ENCODE assay signal across 25 mouse cellular contexts in genomic region chr13:59639368-59640177, GRCm38 (mm10). TPM values are rescaled to one million over a fixed set of nuclear protein-coding genes. Genes with fewer than 3 reads are reported as not detected.
A peak's percentile ranks its signal among the peaks of the same experiment; 100 is the strongest.
DNase-seq lines count a peak whose midpoint lies in the region; ATAC-seq and TF ChIP-seq lines count a peak whose summit lies in the region.
"Had no signal": no experiment of that assay in that cellular context is flagged by ENCODE, and none has a peak within 500 bp of the region (broad histone marks: within the 10 kb centered on the region; RNA-seq: fewer than 3 reads in every experiment).

No protein-coding gene starts in this region.

- intact Hi-C loops in heart, adult 2 months (cut with DNase I) = no loop called here

- no peak for TF ChIP-seq CTCF in liver, embryonic 14.5 days (IDR thresholded peaks at IDR 0.05; ENCODE audit: low read depth)
- TF ChIP-seq CTCF in heart, adult 2 months (IDR thresholded peaks at IDR 0.05) = no peak

- WGBS in liver, embryonic 14.5 days (ENCODE audit: insufficient replicate concordance) = 59% methylated on average over 16 of the region's 16 CpGs
- 74% methylated on average over 16 of the region's 16 CpGs for WGBS in heart, adult 2 months

- no peaks in the 10 kb centered on the region for H3K27me3 ChIP-seq in liver, embryonic 14.5 days (ENCODE audit: control insufficient read depth, insufficient read depth, low read length)
- no peaks in the 10 kb centered on the region for H3K27me3 ChIP-seq in heart, adult 2 months (ENCODE audit: control insufficient read depth, insufficient read depth, low read length)
- H3K27me3 ChIP-seq: hindbrain, embryonic 15.5 days; midbrain, embryonic 15.5 days had no signal

- peak overlapping the region; percentile 23 for H3K4me2 ChIP-seq in liver, embryonic 14.5 days (ENCODE audit: low read depth)
- H3K4me2 ChIP-seq: hindbrain, embryonic 15.5 days; midbrain, embryonic 15.5 days had no signal

- no peaks in the 10 kb centered on the region for H3K9me3 ChIP-seq in liver, embryonic 14.5 days (ENCODE audit: control insufficient read depth, low read length)
- H3K9me3 ChIP-seq: embryonic facial prominence, embryonic 10.5 days; hindbrain, embryonic 15.5 days; midbrain, embryonic 15.5 days had no signal

- ATAC-seq in liver, embryonic 14.5 days (ENCODE audit: insufficient read depth) = peak; percentile 63
- ATAC-seq: midbrain, embryonic 15.5 days had no signal

- peak overlapping the region; percentile 52 for H3K27ac ChIP-seq in liver, embryonic 14.5 days
- H3K27ac ChIP-seq in heart, adult 2 months = no peak overlapping the region
- H3K27ac ChIP-seq: embryonic facial prominence, embryonic 10.5 days; hindbrain, embryonic 15.5 days; macrophage; midbrain, embryonic 15.5 days had no signal

- peak; percentile 79 for TF ChIP-seq EP300 in liver, embryonic 14.5 days (IDR thresholded peaks at IDR 0.05; ENCODE audit: low read depth)
- no peak for TF ChIP-seq EP300 in heart, adult 2 months (IDR thresholded peaks at IDR 0.05; ENCODE audit: insufficient read depth, low read depth, low read length)

- no peaks in the 10 kb centered on the region for H3K79me2 ChIP-seq in heart, adult 2 months (replicated peaks; ENCODE audit: control insufficient read depth, insufficient read depth, low read length)

- no peak overlapping the region; a peak in 1 of 4 replicates for H3K4me3 ChIP-seq in liver, embryonic 14.5 days (ENCODE audit: insufficient read depth in 1 of 2, low read depth in 2 of 2, low read length in 2 of 2)
- no peak overlapping the region for H3K4me3 ChIP-seq in heart, adult 2 months
- H3K4me3 ChIP-seq: embryonic facial prominence, embryonic 10.5 days; erythroblast, embryonic 14.5 days; hindbrain, embryonic 15.5 days; midbrain, embryonic 15.5 days had no signal

- DNase-seq in gastrocnemius, adult 18-20 months (ENCODE audit: low spot score) = peak; percentile 22
- no peak for DNase-seq in gastrocnemius, postnatal 10 days
- DNase-seq in c-Kit-negative CD71-positive TER-119-positive erythroid progenitor cells, embryonic 14.5 days (ENCODE audit: low read depth, low spot score) = peak; percentile 17
- peak; percentile 69 to 76 for DNase-seq in cerebellum, postnatal 10 days
- peak; percentile 53 to 75 (median 58) for DNase-seq in liver, embryonic 14.5 days (ENCODE audit: low read depth in 3 of 3, low spot score in 3 of 3)
- no peak for DNase-seq in lung, postnatal 14 days
- no peak for DNase-seq in spleen, adult 18-20 months
- DNase-seq in heart, adult 2 months = no peak
- DNase-seq: heart, adult 18-20 months; heart, postnatal 14 days; kidney, adult 11 months; kidney, postnatal 14 days; lung, adult 2 months; right cerebral cortex, postnatal 14 days; thymus, adult 18-20 months had no signal

- no peak for TF ChIP-seq POLR2A in heart, adult 2 months (IDR thresholded peaks at IDR 0.05; ENCODE audit: insufficient read depth, low read depth, low read length)

- peaks cover 45 to 47% of the 10 kb centered on the region in 2 experiments for H3K4me1 ChIP-seq in liver, embryonic 14.5 days (replicated peaks; ENCODE audit: control insufficient read depth in 2 of 2, insufficient read depth in 2 of 2, low read length in 1 of 2)
- H3K4me1 ChIP-seq in heart, adult 2 months (ENCODE audit: control insufficient read depth, insufficient read depth, low read length) = no peaks in the 10 kb centered on the region
- H3K4me1 ChIP-seq: embryonic facial prominence, embryonic 10.5 days; hindbrain, embryonic 15.5 days; midbrain, embryonic 15.5 days had no signal

- peak overlapping the region; percentile 24; the same call in 1 of the 2 replicates for H3K9ac ChIP-seq in liver, embryonic 14.5 days (replicated peaks)
- no peak overlapping the region for H3K9ac ChIP-seq in heart, adult 2 months (ENCODE audit: low read depth, low read length)
- H3K9ac ChIP-seq: hindbrain, embryonic 15.5 days; midbrain, embryonic 15.5 days had no signal

- H3K36me3 ChIP-seq in liver, embryonic 14.5 days (replicated peaks; ENCODE audit: control insufficient read depth, insufficient read depth, low read depth) = peaks cover 64% of the 10 kb centered on the region
- H3K36me3 ChIP-seq in heart, adult 2 months (ENCODE audit: control insufficient read depth, insufficient read depth, low read length) = no peaks in the 10 kb centered on the region

RNA-seq across cellular contexts. Expression of gene Golm1, which starts 36.0 kb away (rescaled TPM):
- total RNA-seq in gastrocnemius, adult 18-20 months (2021) = 1 to 10 TPM; 5.7 to 7.5 TPM
- total RNA-seq in gastrocnemius, postnatal 10 days (2021) = 10 to 100 TPM; 10.4 to 13.5 TPM
- polyA plus RNA-seq in liver, embryonic 14.5 days (2012; rRNA removed) = 19.8 and 25.5 TPM in 2 replicates
- 43.3 and 44.8 TPM in 2 replicates for polyA plus RNA-seq in liver, embryonic 14.5 days (2014; fragmentation: Nextera tagmentation; extraction: Ambion mirVana)
- total RNA-seq in heart, adult 2 months (2021) = 10 to 100 TPM; 11.4 to 16.2 TPM
- polyA plus RNA-seq in heart, adult 2 months (2012; rRNA removed) = 6.5 and 8.8 TPM in 2 replicates

RNA-seq across cellular contexts. Expression of gene 4921517D22Rik, which starts 54.3 kb away (rescaled TPM):
- not detected for total RNA-seq in gastrocnemius, adult 18-20 months (2021)
- not detected for total RNA-seq in gastrocnemius, postnatal 10 days (2021)
- polyA plus RNA-seq in liver, embryonic 14.5 days (2012; rRNA removed) = not detected in 2 replicates
- not detected in 2 replicates for polyA plus RNA-seq in liver, embryonic 14.5 days (2014; fragmentation: Nextera tagmentation; extraction: Ambion mirVana)
- total RNA-seq in heart, adult 2 months (2021) = not detected
- not detected in 2 replicates for polyA plus RNA-seq in heart, adult 2 months (2012; rRNA removed)
- total RNA-seq: adrenal gland, postnatal 25 days; heart, adult 18-20 months; heart, postnatal 14 days; layer of hippocampus, postnatal 10 days; left cerebral cortex, postnatal 25 days; MEL had no signal
- polyA plus RNA-seq: embryonic facial prominence, embryonic 10.5 days; erythroblast, embryonic 14.5 days; hindbrain, embryonic 15.5 days; lung, adult 2 months; macrophage; midbrain, embryonic 15.5 days; neural tube, embryonic 11.5 days had no signal

RNA-seq across cellular contexts. Expression of gene Naa35, which starts 54.5 kb away (rescaled TPM):
- total RNA-seq in gastrocnemius, adult 18-20 months (2021) = 10 to 100 TPM; 24.8 to 28.6 TPM
- 10 to 100 TPM; 27.7 to 34.8 TPM for total RNA-seq in gastrocnemius, postnatal 10 days (2021)
- polyA plus RNA-seq in liver, embryonic 14.5 days (2012; rRNA removed) = 12.0 and 12.6 TPM in 2 replicates
- polyA plus RNA-seq in liver, embryonic 14.5 days (2014; fragmentation: Nextera tagmentation; extraction: Ambion mirVana) = 23.2 and 27.1 TPM in 2 replicates
- total RNA-seq in heart, adult 2 months (2021) = 100 to 1,000 TPM in 1 of 2 experiments, 10 to 100 TPM in 1; 79.9 to 106 TPM
- polyA plus RNA-seq in heart, adult 2 months (2012; rRNA removed) = 28.0 and 67.3 TPM in 2 replicates

RNA-seq across cellular contexts. Expression of gene Agtpbp1, which starts 54.5 kb away (rescaled TPM):
- 10 to 100 TPM; 63.3 to 69.8 TPM for total RNA-seq in gastrocnemius, adult 18-20 months (2021)
- total RNA-seq in gastrocnemius, postnatal 10 days (2021) = 10 to 100 TPM; 29.9 to 33.6 TPM
- 4.8 and 5.3 TPM in 2 replicates for polyA plus RNA-seq in liver, embryonic 14.5 days (2012; rRNA removed)
- 9.6 and 10.3 TPM in 2 replicates for polyA plus RNA-seq in liver, embryonic 14.5 days (2014; fragmentation: Nextera tagmentation; extraction: Ambion mirVana)
- 100 to 1,000 TPM; 151 to 173 TPM for total RNA-seq in heart, adult 2 months (2021)
- 27.9 and 62.9 TPM in 2 replicates for polyA plus RNA-seq in heart, adult 2 months (2012; rRNA removed)

Comparison
In these comparisons a context has a peak if more than half of its experiments do, and no peak if none do; other contexts are left out.
1. DNase-seq: peak in gastrocnemius, adult 18-20 months (single experiment), c-Kit-negative CD71-positive TER-119-positive erythroid progenitor cells, embryonic 14.5 days (single experiment), cerebellum, postnatal 10 days (2 of 2) and liver, embryonic 14.5 days (3 of 3); none in gastrocnemius, postnatal 10 days (single experiment), lung, postnatal 14 days (single experiment), spleen, adult 18-20 months (0 of 2) and heart, adult 2 months (0 of 2).